Mouse (Mus musculus) spleen, adult 2 months (tissue): ENCODE data around the gene H2-T3.

Experiments used
- CTCF ChIP-seq: fragments of 200-500 bp; IDR thresholded peaks from 2 replicates; pipeline ENCODE4 v1.5.1; 2011; ENCODE audit warnings: mild to moderate bottlenecking, inconsistent platforms; ENCODE audit not compliant: insufficient read depth, insufficient read length, insufficient replicate concordance; ENCODE audit errors: extremely low read depth
- POLR2A ChIP-seq: fragments of 200-500 bp; IDR thresholded peaks from 2 replicates; pipeline ENCODE4 v1.6.1; 2011; ENCODE audit warnings: low read depth, low read length, inconsistent platforms

DNA sequence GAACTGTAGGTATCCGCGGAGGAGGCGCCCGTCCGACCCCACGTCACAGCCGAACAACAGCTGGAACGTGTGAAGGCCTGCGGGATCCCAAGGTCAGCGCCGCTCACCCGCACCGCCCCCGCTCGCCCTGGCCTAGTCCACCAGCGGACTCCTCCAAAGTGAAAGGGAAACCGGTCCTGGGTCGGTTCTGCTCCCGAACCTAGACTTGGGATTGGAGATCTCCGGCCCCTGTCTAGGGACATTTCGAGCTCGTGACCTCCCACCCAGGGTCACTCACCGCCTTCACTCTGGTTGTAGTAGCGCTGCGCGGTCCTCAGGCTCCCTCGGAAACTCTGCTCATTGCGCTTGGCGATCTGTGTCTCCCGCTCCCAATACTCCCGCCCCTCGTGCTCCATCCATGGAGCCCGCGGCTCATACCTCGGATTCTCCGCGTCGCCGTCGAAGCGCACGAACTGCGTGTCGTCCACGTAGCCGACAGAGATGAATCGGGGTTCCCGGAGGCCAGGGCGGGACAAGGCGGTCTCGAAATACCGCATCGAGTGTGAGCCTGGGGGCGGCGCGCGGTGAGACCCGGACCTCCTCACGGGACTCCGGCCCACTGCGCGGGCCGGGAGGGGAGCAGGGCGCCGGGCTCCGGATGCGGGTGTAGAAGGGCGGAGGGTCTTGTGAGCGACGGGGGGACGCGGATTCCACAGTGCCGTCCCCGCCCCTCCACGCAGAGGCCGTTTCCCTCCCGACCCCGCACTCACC, 44.8 kb downstream of the H2-T3 start:
- TF ChIP-seq CTCF (no peak), POLR2A (no peak)
